Mouse (Mus musculus): ENCODE data around the gene Sox12.

Sox12 gene

DNA sequence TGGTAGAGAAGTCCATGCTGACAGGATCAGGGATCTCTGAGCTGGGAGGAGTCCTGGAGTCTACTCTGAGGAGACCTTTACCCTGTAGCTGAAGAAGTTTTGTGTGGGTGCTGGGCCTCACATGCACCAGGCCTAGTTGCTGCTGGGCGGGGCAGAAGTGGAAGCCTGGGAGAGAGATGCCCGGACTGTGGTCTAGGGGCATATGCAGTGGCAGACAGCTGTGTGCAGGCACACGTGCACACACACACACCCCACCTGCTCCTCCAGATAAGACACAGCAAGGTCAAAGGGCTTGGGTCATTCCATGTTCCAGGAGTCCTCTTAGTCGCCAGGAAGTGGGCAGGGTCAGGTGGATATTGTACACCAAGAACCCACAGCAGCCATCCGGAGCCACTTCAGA lies 38.2 kb downstream of the Sox12 start:
- peak; percentile 22 for DNase-seq (ENCODE audit: low read depth, low spot score)

DNA sequence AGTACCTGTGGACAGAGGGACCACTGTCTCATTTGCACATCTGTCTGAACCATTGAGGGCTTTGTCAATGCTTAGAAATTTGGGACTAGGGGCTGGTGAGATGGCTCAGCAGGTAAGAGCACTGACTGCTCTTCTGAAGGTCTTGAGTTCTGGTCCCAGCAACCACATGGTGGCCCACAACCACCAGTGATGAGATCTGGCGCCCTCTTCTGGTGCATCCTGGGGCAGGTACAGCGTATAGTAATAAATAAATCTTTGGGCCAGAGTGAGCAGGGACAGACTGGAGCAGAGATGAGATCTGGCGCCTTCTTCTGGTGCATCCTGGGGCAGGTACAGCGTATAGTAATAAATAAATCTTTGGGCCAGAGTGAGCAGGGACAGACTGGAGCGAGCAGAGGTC lies 38.9 kb downstream of the Sox12 start:
- DNase-seq (ENCODE audit: low read depth, low spot score), result peak; percentile 63

DNA sequence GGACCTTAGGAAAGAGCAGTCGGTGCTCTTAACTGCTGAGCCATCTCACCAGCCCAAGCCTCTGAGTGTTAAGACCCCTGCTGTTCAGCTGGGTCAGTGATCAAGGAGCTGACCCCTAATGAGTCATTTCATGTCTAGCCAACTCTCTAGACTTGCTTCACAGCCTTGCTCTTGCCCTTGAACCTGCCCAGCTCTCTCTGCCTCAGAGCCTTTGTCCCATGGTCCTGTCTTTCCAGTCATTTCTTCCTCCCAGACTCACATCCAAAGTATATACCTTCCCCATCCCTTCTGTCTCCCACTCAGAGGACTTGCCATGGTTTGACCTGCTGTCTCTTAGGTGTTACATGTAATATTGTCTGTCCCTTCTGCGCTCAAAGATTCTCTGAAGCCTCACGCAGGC lies 40.6 kb downstream of the Sox12 start:
- no peak for DNase-seq (ENCODE audit: low read depth, low spot score)

DNA sequence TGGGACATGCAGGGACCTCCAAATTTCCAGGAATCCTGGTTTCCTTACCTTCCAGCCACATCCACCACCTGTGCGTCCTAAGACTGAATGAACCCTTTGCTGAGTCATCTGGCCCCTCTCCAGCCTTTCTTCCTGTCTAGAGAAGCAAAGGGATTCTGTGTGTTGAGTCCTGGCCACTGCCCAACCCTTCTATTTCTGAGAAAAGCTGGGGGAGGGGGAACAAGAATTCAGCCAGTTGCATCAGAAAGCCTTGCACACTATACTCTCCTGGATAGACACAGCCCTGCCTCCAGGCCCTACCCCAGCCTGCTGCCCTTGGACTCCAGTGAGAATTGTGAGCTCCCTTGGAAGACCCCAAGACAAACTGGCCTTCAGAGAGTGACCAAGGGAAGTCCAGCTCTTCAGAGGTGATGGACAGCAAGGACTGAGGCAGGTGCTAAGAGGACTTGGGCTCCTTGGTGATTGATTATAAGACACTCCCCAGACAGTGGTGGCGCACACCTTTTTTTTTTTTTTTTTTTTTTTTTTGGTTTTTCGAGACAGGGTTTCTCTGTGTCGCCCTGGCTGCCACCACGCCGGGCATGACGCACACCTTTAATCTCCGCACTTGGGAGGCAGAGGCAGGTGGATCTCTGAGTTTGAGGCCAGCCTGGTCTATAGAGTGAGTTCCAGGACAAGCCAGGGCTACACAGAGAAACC lies 47.9 kb downstream of the Sox12 start:
- no peak for DNase-seq (ENCODE audit: low read depth, low spot score)

GRCm38 (mm10) chr2:152349205-152349604 lies 48.7 kb downstream of the Sox12 start:
- DNase-seq (ENCODE audit: low read depth, low spot score), result no peak

DNA sequence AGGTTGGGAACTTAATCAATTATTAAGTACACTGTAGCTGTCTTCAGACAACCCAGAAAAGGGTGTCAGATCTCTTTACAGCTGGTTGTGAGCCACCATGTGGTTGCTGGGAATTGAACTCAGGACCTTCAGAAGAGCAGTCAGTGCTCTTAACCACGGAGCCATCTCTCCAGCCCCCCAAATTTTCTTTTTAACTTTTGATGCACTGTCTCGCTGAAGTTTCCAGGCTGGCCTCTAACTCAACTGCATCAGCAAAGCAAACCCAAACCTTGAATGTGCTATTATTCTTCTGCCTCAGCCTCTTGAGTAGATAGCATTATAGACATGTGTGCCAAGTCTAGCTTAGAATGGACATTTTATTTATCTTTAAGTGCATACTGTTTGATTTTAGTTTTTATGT lies 50.1 kb downstream of the Sox12 start:
- DNase-seq (ENCODE audit: low read depth, low spot score), result no peak

- no peak for DNase-seq (ENCODE audit: low read depth, low spot score)
Observed at GRCm38 (mm10) chr2:152346776-152347465, 50.9 kb downstream of the Sox12 start.

- no peak for DNase-seq (ENCODE audit: low read depth, low spot score)
Observed at GRCm38 (mm10) chr2:152345393-152345792, 52.5 kb downstream of the Sox12 start.

- DNase-seq (ENCODE audit: low read depth, low spot score), result no peak
Observed at GRCm38 (mm10) chr2:152344909-152345308, 53.0 kb downstream of the Sox12 start.

- peak; percentile 49 for DNase-seq (ENCODE audit: low read depth, low spot score)
Observed at GRCm38 (mm10) chr2:152344361-152344760, 53.5 kb downstream of the Sox12 start.
